Mouse (Mus musculus) olfactory bulb, adult 2 months (tissue): ENCODE results near the gene Tnfsf4.

Experiments used
- CTCF ChIP-seq: fragments of 200-500 bp; IDR thresholded peaks from 2 replicates; pipeline ENCODE4 v1.5.1; 2012; ENCODE audit warnings: low read depth, mild to moderate bottlenecking, low read length, moderate library complexity; ENCODE audit not compliant: insufficient read depth
- POLR2A ChIP-seq: fragments of 200-500 bp; IDR thresholded peaks from 2 replicates; pipeline ENCODE4 v1.6.1; 2012; ENCODE audit warnings: mild to moderate bottlenecking, low read depth, low read length, moderate library complexity; ENCODE audit not compliant: insufficient read depth

- TF ChIP-seq CTCF (no peak), POLR2A (no peak)
Observed at GRCm38 (mm10) chr1:161394931-161395459, at the start of gene Tnfsf4.
